Mouse (Mus musculus) inflammation-experienced regulatory T-cells, adult 16 weeks (primary cell): ENCODE data around the gene Narf. TPM values are rescaled to one million over a fixed set of nuclear protein-coding genes. Genes with fewer than 3 reads are reported as not detected.

Experiments
- polyA plus RNA-seq: library from polyadenylated mRNA; unstranded; fragments of 100-300 nt; shearing (Covaris generic); gene quantifications from one replicate; pipeline ENCODE4 v1.2.1, GENCODE M21; 2017

Narf gene
- polyA plus RNA-seq, result 49.9 TPM

GRCm38 (mm10) chr11:121236564-121237344, at the start of gene Narf:
Narf (plus strand) TSS chr11:121237253.

GRCm38 (mm10) chr11:121204161-121205006, 32.7 kb upstream of the Narf start, which contains the start of the genes Hexdc and Ogfod3:
Hexdc (plus strand) TSS chr11:121204433.
Ogfod3 (minus strand) TSS chr11:121204711.

GRCm38 (mm10) chr11:121229018-121229439, 8.0 kb upstream of the Narf start, which contains the start of gene Cybc1:
Cybc1 (minus strand) TSS chr11:121229322.

GRCm38 (mm10) chr11:121259160-121260100, 22.4 kb downstream of the Narf start, which contains the start of gene Foxk2:
Foxk2 (plus strand) TSS chr11:121259990.

Other genes with a start within 250 kb of the Narf start
- 143 TPM for gene Csnk1d, start 245.9 kb upstream of the Narf start, polyA plus RNA-seq
- 61.2 TPM for gene Cd7, start 197.8 kb upstream of the Narf start, polyA plus RNA-seq
- gene Sectm1b, start 173.7 kb upstream of the Narf start, polyA plus RNA-seq, result not detected
- gene Sectm1a, start 156.0 kb upstream of the Narf start, polyA plus RNA-seq, result not detected
- gene Tex19.2, start 118.6 kb upstream of the Narf start, polyA plus RNA-seq, result not detected
- not detected for gene Tex19.1, start 91.1 kb upstream of the Narf start, polyA plus RNA-seq
- gene Uts2r, start 77.0 kb upstream of the Narf start, polyA plus RNA-seq, result not detected
- gene Hexdc, start 32.8 kb upstream of the Narf start, polyA plus RNA-seq, result 3.6 TPM
- gene Ogfod3, start 32.5 kb upstream of the Narf start, polyA plus RNA-seq, result 9.1 TPM
- 148 TPM for gene Cybc1, start 7.9 kb upstream of the Narf start, polyA plus RNA-seq
- gene Foxk2, start 22.7 kb downstream of the Narf start, polyA plus RNA-seq, result 1.9 TPM
- gene Wdr45b, start 117.2 kb downstream of the Narf start, polyA plus RNA-seq, result 50.9 TPM
- gene Rab40b, start 151.0 kb downstream of the Narf start, polyA plus RNA-seq, result not detected
- 0.54 TPM for gene Fn3krp, start 184.1 kb downstream of the Narf start, polyA plus RNA-seq
- gene Fn3k, start 197.7 kb downstream of the Narf start, polyA plus RNA-seq, result 0.11 TPM
- 56.6 TPM for gene Tbcd, start 214.7 kb downstream of the Narf start, polyA plus RNA-seq